8 mouse cellular contexts compared by ENCODE assay signal in the genomic region with DNA sequence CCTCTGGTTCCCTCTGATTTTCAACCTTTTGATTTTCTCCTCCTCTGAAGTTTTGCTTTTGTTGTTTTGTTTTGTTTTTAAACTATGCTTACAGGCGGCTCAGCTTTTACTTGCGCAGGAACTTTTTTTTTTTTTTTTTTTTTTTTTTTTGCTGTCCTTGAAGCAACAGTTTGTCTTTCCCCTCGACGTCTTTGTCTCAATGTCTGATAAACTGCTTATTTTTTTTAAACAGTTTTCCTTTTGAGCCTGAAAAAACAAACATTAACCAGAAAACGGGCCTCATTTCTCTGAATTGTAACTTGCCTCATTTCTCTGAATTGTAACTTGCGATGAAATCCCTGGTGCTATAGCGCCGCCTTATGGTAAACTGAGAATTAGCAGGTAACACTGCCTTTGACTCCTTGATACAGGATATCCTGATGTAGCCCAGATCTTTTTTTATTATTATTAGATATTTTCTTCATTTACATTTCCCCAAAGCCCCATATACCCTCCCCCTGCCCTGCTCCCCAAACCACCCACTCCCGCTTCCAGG. TPM values are rescaled to one million over a fixed set of nuclear protein-coding genes. Genes with fewer than 3 reads are reported as not detected.
DNase-seq lines count a peak whose midpoint lies in the region; ATAC-seq and TF ChIP-seq lines count a peak whose summit lies in the region.

No protein-coding gene starts in this region.

- no peaks in the 10 kb centered on the region for H3K4me1 ChIP-seq in intestine, postnatal 0 days (replicated peaks; ENCODE audit: control insufficient read depth, insufficient read depth, low read length)
- no peaks in the 10 kb centered on the region for H3K4me1 ChIP-seq in intestine, embryonic 15.5 days (replicated peaks)
- no peaks in the 10 kb centered on the region for H3K4me1 ChIP-seq in E14TG2a.4 (replicated peaks; ENCODE audit: low read depth, low read length)

- intact Hi-C loops in left cerebral cortex, postnatal 14 days (cut with DNase I), result loop anchor here (5.0 to 10.0 kb wide), 2 partner anchors 785 to 1752 kb away; no protein-coding TSS in a partner anchor

- peak; percentile 81 for TF ChIP-seq CTCF in intestine, postnatal 0 days (IDR thresholded peaks at IDR 0.05; ENCODE audit: low read depth)
- TF ChIP-seq CTCF in E14TG2a.4 (conservative IDR thresholded peaks at IDR 0.05; ENCODE audit: low read length), result peak; percentile 94

- no peak overlapping the region for H3K9ac ChIP-seq in intestine, postnatal 0 days (ENCODE audit: low read depth, low read length)
- no peak overlapping the region for H3K9ac ChIP-seq in intestine, embryonic 15.5 days

- DNase-seq in adrenal gland, adult 2 months, result peak; percentile 45
- DNase-seq in forelimb bud, embryonic 11.5 days (ENCODE audit: low read depth, low spot score), result peak; percentile 44
- peak; percentile 58 to 73 for DNase-seq in left cerebral cortex, postnatal 14 days (ENCODE audit: low spot score in 2 of 2)
- peak; percentile 60 for DNase-seq in retina, postnatal 1 day

- no peaks in the 10 kb centered on the region for H3K9me3 ChIP-seq in intestine, postnatal 0 days (ENCODE audit: control insufficient read depth)
- no peaks in the 10 kb centered on the region for H3K9me3 ChIP-seq in intestine, embryonic 15.5 days
- no peaks in the 10 kb centered on the region for H3K9me3 ChIP-seq in E14TG2a.4 (ENCODE audit: low read length)

- H3K27ac ChIP-seq in intestine, postnatal 0 days (ENCODE audit: low read depth, low read length), result no peak overlapping the region
- no peak overlapping the region for H3K27ac ChIP-seq in intestine, embryonic 15.5 days

- H3K4me2 ChIP-seq in intestine, postnatal 0 days (replicated peaks; ENCODE audit: low read depth), result no peak overlapping the region
- no peak overlapping the region for H3K4me2 ChIP-seq in intestine, embryonic 15.5 days (replicated peaks)

- H3K36me3 ChIP-seq in intestine, postnatal 0 days (ENCODE audit: control insufficient read depth, insufficient read depth), result no peaks in the 10 kb centered on the region
- no peaks in the 10 kb centered on the region for H3K36me3 ChIP-seq in intestine, embryonic 15.5 days
- H3K36me3 ChIP-seq in E14TG2a.4 (ENCODE audit: insufficient read depth, low read length), result no peaks in the 10 kb centered on the region

- H3K4me3 ChIP-seq in intestine, postnatal 0 days (ENCODE audit: low read depth, low read length), result no peak overlapping the region
- no peak overlapping the region for H3K4me3 ChIP-seq in intestine, embryonic 15.5 days (replicated peaks)
- H3K4me3 ChIP-seq in E14TG2a.4 (replicated peaks; ENCODE audit: low read length), result no peak overlapping the region

- H3K27me3 ChIP-seq in intestine, postnatal 0 days (replicated peaks; ENCODE audit: control insufficient read depth, insufficient read depth, low read length), result no peaks in the 10 kb centered on the region
- H3K27me3 ChIP-seq in intestine, embryonic 15.5 days (replicated peaks), result no peaks in the 10 kb centered on the region
- H3K27me3 ChIP-seq in E14TG2a.4 (ENCODE audit: insufficient read depth, low read length), result no peaks in the 10 kb centered on the region

- WGBS in intestine, postnatal 0 days, result 39% methylated on average over 9 of the region's 9 CpGs
- WGBS in intestine, embryonic 15.5 days, result 38% methylated on average over 9 of the region's 9 CpGs

- ATAC-seq in intestine, postnatal 0 days, result peak; percentile 25; the same call in 1 of the 2 replicates
- ATAC-seq in intestine, embryonic 15.5 days, result no peak
- no peak for ATAC-seq in megakaryocyte-erythroid progenitor cell, adult 5-6 weeks (replicated peaks; ENCODE audit: low FRiP score, low TSS enrichment, poor library complexity, severe bottlenecking)

RNA-seq across cellular contexts. Expression of gene Nr1d2, which starts 52.0 kb away (rescaled TPM):
- 7.2 and 7.6 TPM in 2 replicates for polyA plus RNA-seq in intestine, postnatal 0 days (2015; fragmentation: Nextera tagmentation; extraction: Ambion mirVana)
- polyA plus RNA-seq in intestine, embryonic 15.5 days (2015; fragmentation: Nextera tagmentation; extraction: Ambion mirVana), result 5.0 and 6.9 TPM in 2 replicates
- total RNA-seq in adrenal gland, adult 2 months (2021), result 10 to 100 TPM; 37.0 to 82.4 TPM
- polyA plus RNA-seq in adrenal gland, adult 2 months (2012; rRNA removed), result 65.7 and 78.2 TPM in 2 replicates
- total RNA-seq in left cerebral cortex, postnatal 14 days (2021), result 10 to 100 TPM; 64.1 to 66.1 TPM
- 10.4 and 12.6 TPM in 2 replicates for total RNA-seq in megakaryocyte-erythroid progenitor cell, adult 5-6 weeks (2014; fragmentation: Nextera tagmentation)
- total RNA-seq in megakaryocyte-erythroid progenitor cell, adult 5-6 weeks (2017), result 10.6 and 15.5 TPM in 2 replicates
